Mouse (Mus musculus): Measurements from ENCODE around the gene Gm19426. TPM values are rescaled to one million over a fixed set of nuclear protein-coding genes. Genes with fewer than 3 reads are reported as not detected.
"Not testable (repeated sequence)": the region's sequence is repeated elsewhere in the genome, so short reads cannot be mapped to it uniquely, and the experiment has no call there.

Gene Gm19426
- total RNA-seq, 1 experiment from 2014 or later = 3.9 TPM

GRCm38 (mm10) chr2:84750115-84750514 lies 6.7 kb upstream of the Gm19426 start:
- DNase-seq = no peak

- DNase-seq = no peak
Measured at GRCm38 (mm10) chr2:84744126-84744525, 671 bp upstream of the Gm19426 start.

GRCm38 (mm10) chr2:84742451-84743283 lies 788 bp downstream of the Gm19426 start:
- DNase-seq = no peak

- DNase-seq = no peak
Measured at GRCm38 (mm10) chr2:84741841-84742450, 1.5 kb downstream of the Gm19426 start.

- no peak for DNase-seq
Measured at GRCm38 (mm10) chr2:84740608-84741333, 2.7 kb downstream of the Gm19426 start.

GRCm38 (mm10) chr2:84738271-84738911 lies 5.1 kb downstream of the Gm19426 start:
- DNase-seq = peak; percentile 25

- no peak for DNase-seq
Measured at GRCm38 (mm10) chr2:84737451-84737925, 6.0 kb downstream of the Gm19426 start.

GRCm38 (mm10) chr2:84736312-84737161 lies 6.9 kb downstream of the Gm19426 start:
- no peak for DNase-seq

- no peak for DNase-seq
Measured at GRCm38 (mm10) chr2:84735346-84735920, 8.0 kb downstream of the Gm19426 start.

- DNase-seq = no peak
Measured at GRCm38 (mm10) chr2:84734919-84735318, 8.5 kb downstream of the Gm19426 start.

- DNase-seq = no peak
Measured at GRCm38 (mm10) chr2:84734351-84734864, 9.0 kb downstream of the Gm19426 start.

- peak; percentile 67 for DNase-seq
Measured at GRCm38 (mm10) chr2:84733579-84734300, 9.7 kb downstream of the Gm19426 start, which contains the start of gene Ypel4. Gene Ypel4 (plus strand): TSS chr2:84734058.

GRCm38 (mm10) chr2:84732394-84732793 lies 11.1 kb downstream of the Gm19426 start:
- no peak for DNase-seq

GRCm38 (mm10) chr2:84731206-84731605 lies 12.2 kb downstream of the Gm19426 start:
- DNase-seq = no peak

- DNase-seq = not testable (repeated sequence)
Measured at GRCm38 (mm10) chr2:84728191-84728590, 15.3 kb downstream of the Gm19426 start.

GRCm38 (mm10) chr2:84727172-84727858 lies 16.1 kb downstream of the Gm19426 start, which contains the start of gene Clp1:
Gene Clp1 (minus strand): TSS chr2:84727350.
- DNase-seq = peak; percentile 93

GRCm38 (mm10) chr2:84726716-84727115 lies 16.7 kb downstream of the Gm19426 start:
- no peak for DNase-seq

- DNase-seq = no peak
Measured at GRCm38 (mm10) chr2:84725770-84726169, 17.7 kb downstream of the Gm19426 start.

GRCm38 (mm10) chr2:84723856-84724255 lies 19.6 kb downstream of the Gm19426 start:
- DNase-seq = no peak
